Mouse (Mus musculus): Measurements from ENCODE around the gene Cabp1.
"Not testable (repeated sequence)": the region's sequence is repeated elsewhere in the genome, so short reads cannot be mapped to it uniquely, and the experiment has no call there.

Cabp1 gene

GRCm38 (mm10) chr5:115168641-115169415 lies 25.4 kb downstream of the Cabp1 start:
- no peak for DNase-seq

- no peak for DNase-seq
Observed at GRCm38 (mm10) chr5:115167396-115167795, 26.8 kb downstream of the Cabp1 start.

GRCm38 (mm10) chr5:115166815-115167194 lies 27.4 kb downstream of the Cabp1 start:
- DNase-seq: no peak

- DNase-seq: peak; percentile 85
Observed at GRCm38 (mm10) chr5:115165895-115166814, 28.0 kb downstream of the Cabp1 start.

- no peak for DNase-seq
Observed at GRCm38 (mm10) chr5:115165351-115165750, 28.8 kb downstream of the Cabp1 start.

GRCm38 (mm10) chr5:115164446-115164845 lies 29.7 kb downstream of the Cabp1 start:
- not testable (repeated sequence) for DNase-seq

- peak; percentile 81 for DNase-seq
Observed at GRCm38 (mm10) chr5:115163563-115163962, 30.6 kb downstream of the Cabp1 start.

- not testable (repeated sequence) for DNase-seq
Observed at GRCm38 (mm10) chr5:115161940-115162279, 32.3 kb downstream of the Cabp1 start.

GRCm38 (mm10) chr5:115161064-115161939 lies 32.9 kb downstream of the Cabp1 start:
- no peak for DNase-seq

- DNase-seq: no peak
Observed at GRCm38 (mm10) chr5:115160655-115161054, 33.5 kb downstream of the Cabp1 start.

- DNase-seq: no peak
Observed at GRCm38 (mm10) chr5:115159165-115159564, 35.0 kb downstream of the Cabp1 start.

- peak; percentile 99 for DNase-seq
Observed at GRCm38 (mm10) chr5:115158040-115158983, 35.9 kb downstream of the Cabp1 start, which contains the start of gene Mlec. Gene Mlec, minus strand, starts transcription at chr5:115158179.

GRCm38 (mm10) chr5:115156933-115157589 lies 37.1 kb downstream of the Cabp1 start:
- DNase-seq: no peak

- no peak for DNase-seq
Observed at GRCm38 (mm10) chr5:115156401-115156800, 37.8 kb downstream of the Cabp1 start.

- peak; percentile 88 for DNase-seq
Observed at GRCm38 (mm10) chr5:115155831-115156230, 38.4 kb downstream of the Cabp1 start.

GRCm38 (mm10) chr5:115155156-115155631 lies 39.0 kb downstream of the Cabp1 start:
- DNase-seq: peak; percentile 27

GRCm38 (mm10) chr5:115152132-115152956 lies 41.8 kb downstream of the Cabp1 start:
- DNase-seq: peak; percentile 40

- peak; percentile 84 for DNase-seq
Observed at GRCm38 (mm10) chr5:115151457-115151856, 42.7 kb downstream of the Cabp1 start.

GRCm38 (mm10) chr5:115150991-115151390 lies 43.2 kb downstream of the Cabp1 start:
- DNase-seq: no peak
